Mouse (Mus musculus) layer of hippocampus, adult 9-11 months (tissue): ENCODE results near the gene Peli2.

ENCODE experiments used
- DNase-seq: peaks from one replicate; pipeline ENCODE4 v3.0.0; 2022

Gene Peli2

DNA sequence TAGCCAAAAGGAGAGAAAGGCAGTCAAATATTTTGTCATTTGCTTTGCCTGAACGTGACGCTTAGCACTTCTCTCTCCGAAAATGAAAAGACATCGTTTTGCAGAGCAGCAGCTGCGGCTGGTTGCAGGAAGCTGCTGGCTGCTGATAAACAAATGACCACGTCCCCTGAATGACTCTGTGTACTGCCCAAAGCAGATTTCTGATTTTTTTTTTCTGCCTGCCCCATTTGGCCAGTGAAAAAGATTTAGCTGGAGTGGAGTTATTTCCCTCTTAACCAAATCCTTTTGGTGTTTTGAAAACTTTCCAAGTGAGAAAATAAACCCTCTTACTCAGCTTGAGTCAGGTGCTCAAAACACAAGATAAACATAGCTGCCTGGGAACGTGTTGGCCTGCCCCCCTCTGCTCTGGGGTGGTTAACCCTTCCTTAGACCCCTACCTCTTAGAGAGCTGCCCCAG is 175.2 kb downstream of the Peli2 start:
- DNase-seq, result peak; percentile 21

DNA sequence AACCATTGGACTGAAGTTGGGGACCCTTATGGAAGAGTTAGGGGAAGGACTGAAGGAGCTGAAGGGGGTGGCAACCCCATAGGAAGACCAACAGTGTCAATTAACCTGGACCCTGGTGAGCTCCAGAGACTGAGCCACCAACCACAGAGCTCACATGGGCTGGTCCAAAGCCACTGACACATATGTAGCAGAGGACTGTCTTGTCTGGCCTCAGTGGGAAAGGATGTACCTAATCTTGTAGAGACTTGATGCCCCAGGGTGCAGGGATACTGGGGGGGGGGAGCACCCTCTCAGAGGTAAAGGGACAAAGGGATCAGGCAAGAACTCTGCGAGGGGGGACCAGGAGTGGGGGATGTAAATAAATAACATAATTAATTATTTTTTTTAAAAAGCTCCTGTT is 176.2 kb downstream of the Peli2 start:
- DNase-seq, result no peak

DNA sequence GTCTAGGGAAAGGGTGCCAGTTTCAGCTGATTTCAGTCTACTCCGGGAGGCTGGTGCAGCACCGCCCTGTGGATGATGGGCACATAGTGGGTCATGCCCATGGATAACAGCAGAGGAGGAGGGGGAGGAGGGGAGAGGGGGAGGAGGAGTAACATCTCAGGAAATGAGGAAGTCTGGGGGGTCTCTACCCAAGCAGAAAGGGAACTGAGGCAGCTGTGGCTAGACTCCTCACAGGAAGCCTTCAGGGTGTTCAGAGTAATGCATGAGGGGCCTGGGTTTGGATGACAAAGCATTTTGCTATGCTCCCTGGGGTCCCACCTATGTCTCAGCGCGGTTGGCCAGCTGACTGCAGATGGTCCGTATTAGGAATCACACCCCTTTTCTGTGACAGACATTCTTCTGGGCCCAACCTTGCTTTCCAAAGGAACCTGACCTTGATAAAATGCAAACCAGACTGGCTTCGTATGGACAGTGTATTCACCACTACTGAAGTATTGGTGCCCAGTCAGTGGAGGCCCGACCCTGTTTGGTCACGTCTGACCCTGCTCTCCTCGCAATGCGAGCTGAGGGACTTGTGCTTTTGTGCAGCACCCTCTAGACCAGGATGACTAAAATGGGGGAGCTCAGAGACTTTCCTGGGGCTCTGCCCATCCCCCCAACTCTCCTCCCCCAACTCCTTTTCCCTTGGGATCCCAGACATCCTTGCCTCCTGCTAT is 182.0 kb downstream of the Peli2 start:
- DNase-seq, result no peak

DNA sequence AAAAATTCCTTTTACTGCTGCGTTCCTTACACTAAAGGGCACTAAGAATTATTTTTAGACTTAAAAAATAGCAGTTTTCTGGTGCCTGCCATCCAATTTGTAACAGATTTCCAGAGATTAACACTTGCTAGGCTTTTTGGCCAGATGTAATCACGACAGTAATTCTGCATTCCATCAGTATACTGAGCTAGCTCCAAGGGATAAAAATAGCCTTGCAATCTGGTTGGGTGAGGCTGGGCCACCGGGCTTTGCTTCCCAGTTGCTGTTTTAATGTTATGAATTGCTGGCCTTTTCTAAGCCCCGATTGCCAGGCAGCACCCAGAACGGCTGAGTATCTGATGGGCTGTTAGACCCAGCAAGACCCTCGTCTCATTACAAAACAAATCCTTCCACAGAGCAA is 182.6 kb downstream of the Peli2 start:
- peak; percentile 45 for DNase-seq

DNA sequence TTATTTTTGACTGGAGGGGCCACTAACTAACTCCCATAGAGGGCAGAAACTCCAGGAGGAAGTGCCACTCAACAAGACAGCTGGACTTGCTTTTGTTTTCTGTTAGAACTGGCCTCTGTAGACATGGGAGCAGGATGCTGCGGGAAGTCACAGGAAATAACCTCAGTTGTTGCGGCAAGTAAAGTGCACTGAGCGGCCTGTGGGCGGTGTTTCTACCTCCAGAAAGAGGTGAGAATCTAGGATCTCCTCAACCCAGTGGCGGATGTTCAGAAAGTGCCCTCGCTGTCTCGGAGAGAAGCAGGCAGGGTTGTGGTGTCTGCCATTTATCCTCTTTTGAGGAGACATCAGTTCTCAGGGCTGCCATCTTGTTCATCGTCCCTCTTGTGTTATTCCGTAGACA is 183.2 kb downstream of the Peli2 start:
- DNase-seq, result no peak

DNA sequence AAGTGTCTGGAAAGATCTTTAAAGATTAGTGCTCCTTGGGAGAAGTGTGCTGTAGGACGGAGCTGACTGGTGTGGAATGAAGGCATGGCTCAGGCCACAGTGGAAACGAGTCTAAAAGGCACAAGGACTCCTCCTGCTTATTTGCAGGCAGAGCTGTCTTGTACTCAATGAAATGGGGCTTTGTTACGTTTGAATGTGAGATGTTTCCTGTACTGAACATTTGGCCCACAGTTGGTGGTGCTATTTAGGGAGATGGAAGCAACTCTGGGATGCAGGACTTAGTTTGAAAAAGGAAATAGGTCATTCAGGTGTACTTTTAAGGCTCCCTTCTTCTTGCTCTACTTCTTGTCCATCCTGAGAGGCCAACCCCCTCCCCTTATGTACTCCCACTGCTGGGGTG is 192.6 kb downstream of the Peli2 start:
- no peak for DNase-seq

DNA sequence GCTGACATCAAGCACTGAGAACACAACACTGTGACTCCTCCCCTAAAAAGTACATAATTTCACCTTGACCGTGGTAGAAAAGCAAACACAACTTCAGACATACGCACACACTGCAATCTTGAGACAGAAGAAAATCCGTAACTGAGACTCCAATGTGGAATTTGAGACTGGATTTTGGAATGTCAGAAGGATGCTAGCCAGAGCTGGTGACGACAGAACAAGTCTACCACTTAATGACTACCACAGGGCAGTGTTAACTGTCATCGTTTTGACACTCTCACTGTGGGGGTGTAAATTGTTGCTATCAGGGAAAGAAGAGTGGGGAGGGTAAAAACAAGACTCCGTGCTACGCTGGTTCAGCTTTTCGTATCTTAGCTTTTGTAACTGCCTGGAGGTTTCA is 195.8 kb downstream of the Peli2 start:
- no peak for DNase-seq

DNA sequence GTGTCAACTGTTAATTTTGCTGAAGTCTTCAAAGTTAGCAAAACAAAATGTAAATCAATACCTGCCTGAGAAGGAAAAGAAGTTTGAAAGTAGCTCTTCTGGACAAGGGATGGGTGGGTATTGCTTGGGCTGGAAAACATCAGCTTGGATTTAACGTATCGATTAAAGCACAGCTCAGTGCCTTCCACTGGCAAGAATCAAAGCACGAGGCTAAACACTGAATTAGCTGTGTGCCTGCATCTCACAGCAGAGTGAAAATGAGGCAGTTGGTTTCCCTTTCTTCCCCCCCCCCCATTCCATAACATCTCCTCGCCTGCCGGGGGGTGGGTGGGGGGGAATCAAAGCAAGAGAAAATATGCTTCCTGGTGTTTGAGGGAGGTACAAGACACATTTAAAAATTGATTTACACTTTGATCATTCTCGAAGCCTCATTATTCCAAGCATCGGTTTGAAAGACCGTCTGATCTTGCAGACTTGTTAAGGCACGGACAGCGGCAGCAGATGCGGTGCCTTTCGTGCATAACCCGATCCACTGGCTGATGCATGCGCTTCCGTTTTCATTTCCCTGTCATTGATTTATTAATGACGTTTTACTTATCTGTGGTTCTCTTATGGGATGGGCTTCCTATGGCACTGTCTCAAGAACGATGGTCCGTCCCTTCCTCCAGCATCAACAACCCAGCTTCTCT is 203.3 kb downstream of the Peli2 start:
- DNase-seq, result no peak

DNA sequence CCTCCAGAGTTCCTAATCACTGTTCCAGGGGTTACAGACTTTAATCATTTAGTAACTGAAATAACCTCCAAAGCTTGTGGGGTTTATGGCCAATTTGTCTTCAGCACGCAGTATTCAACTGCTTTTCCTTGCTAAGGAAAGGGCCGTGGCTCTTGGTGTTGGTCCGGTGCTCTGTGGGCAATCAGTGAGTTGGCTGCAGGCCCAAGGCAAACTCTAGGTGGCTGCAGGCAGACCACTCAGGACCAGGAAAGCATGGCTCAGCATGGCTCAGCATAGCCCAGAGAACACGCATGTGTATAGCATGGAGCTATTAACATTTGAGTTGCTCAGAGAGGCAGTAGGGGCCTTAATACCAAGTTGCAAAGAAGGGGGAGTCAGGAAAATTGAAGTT is 203.8 kb downstream of the Peli2 start:
- DNase-seq, result no peak

DNA sequence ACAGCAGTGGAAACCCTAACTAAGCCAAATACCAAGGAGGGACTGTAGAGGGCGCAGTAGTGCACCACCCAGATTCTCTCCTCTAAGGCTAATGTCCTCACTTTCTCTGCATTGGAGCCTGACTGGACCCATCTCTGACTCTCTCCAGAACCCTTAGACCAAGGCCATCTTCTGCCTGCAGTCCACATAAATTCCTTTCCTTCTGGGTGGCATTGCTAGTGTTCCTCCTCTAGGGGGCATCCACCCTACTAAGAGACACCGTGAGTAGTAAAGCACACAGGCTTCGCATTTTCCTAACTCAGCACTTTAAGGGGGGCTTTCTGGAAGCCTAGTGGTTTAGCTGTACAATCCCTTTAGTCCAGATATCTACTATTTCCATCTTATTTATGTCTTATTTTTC is 207.1 kb downstream of the Peli2 start:
- DNase-seq, result no peak

DNA sequence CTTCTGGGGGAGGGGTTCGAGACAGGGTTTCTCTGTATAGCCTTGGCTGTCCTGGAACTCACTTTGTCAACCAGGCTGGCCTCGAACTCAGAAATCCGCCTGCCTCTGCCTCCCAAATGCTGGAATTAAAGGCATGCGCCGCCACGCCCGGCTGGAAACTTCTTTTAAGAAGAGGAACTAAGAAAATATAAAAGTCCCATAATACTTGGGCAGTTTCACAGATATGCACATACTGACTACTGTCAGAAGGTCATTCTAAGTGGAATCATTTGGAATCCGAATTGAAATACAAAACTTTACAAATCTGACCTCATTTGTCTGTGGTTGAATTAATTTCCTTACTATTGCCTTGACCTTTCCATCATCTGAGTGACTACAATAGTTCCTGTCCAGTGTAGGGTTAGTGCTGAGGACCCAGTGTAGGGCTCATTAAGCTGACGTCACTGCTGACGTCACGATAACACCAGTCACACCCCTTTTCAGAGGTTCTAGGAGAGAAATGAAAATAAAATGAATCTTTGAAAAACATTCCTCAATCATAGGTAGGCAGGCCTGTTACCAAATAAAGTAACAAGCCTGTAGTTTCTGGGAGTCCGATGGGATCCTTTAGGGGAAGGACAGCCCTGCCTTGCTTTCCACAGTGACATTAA is 209.2 kb downstream of the Peli2 start:
- no peak for DNase-seq
